Mouse (Mus musculus): ENCODE measurements around the gene Samd4. TPM values are rescaled to one million over a fixed set of nuclear protein-coding genes. Genes with fewer than 3 reads are reported as not detected.

The Samd4 gene
- polyA plus RNA-seq, 1 experiment, result 54.3 TPM

DNA sequence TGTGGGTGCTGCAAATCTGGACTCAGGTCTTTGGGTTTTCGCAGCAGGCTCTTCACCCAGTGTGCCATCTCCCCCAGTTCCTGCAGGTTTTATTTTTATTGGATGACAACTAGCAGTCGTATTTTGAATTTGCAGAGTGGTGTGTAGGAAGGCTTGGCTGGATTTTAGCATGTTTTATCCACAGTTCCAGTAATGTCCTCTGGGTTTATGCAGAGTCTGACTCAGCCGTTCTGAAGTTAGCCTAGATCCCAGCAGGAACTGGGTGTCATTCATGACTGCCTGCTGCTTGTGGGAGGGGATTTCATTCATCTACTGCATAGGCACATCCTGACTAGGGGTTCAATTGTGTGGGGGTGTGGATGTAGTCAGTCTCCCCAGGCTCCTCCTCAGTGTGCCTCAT, 16.0 kb downstream of the Samd4 start:
- no peak overlapping the region for H3K4me3 ChIP-seq (ENCODE audit: insufficient read depth, low read length)

DNA sequence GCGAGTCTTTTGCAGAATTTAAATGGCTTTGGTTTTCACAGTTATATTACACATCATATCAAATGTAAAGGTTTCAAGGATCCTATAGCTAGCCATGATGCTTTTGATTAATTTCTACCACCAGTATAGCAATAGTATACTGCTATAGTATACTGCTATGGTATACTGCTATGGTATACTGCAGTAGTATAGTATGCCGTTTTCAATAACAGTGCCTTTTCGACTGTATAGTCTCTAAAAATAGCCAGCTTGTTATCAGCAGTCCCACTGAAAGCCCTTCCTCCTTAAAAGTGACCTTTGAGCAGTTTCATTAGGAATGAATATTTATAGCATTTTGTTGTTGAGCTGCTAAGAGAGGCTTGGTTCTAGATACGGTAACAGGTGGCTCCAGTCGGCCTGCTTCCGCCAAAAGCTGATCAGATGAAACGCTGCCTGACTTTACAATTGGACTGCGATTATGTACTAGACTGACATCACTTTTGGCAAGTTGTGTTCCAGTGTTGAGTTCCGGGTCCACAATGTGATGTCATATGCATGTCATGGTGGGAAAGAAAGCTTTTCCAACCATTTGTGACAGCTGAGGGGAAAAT, 19.9 kb downstream of the Samd4 start:
- Histone ChIP-seq H3K27ac (ENCODE audit: insufficient read depth, low read length) (no peak overlapping the region), H3K4me3 (ENCODE audit: insufficient read depth, low read length) (no peak overlapping the region), H3K4me1 (ENCODE audit: control insufficient read depth, insufficient read depth, low read length) (peaks cover 15% of the 10 kb centered on the region)
- TF ChIP-seq POLR2A (IDR thresholded peaks at IDR 0.05; ENCODE audit: low read depth, low read length) (no peak), CTCF (IDR thresholded peaks at IDR 0.05; ENCODE audit: borderline replicate concordance, insufficient read depth, low read length) (no peak)

More for the DNA sequence above, 16.0 kb downstream of the Samd4 start:
- TF ChIP-seq POLR2A (IDR thresholded peaks at IDR 0.05; ENCODE audit: low read depth, low read length) (no peak), CTCF (IDR thresholded peaks at IDR 0.05; ENCODE audit: borderline replicate concordance, insufficient read depth, low read length) (no peak)
- Histone ChIP-seq H3K4me1 (ENCODE audit: control insufficient read depth, insufficient read depth, low read length) (peaks cover 27% of the 10 kb centered on the region), H3K27ac (ENCODE audit: insufficient read depth, low read length) (peak overlapping the region; percentile 37)

DNA sequence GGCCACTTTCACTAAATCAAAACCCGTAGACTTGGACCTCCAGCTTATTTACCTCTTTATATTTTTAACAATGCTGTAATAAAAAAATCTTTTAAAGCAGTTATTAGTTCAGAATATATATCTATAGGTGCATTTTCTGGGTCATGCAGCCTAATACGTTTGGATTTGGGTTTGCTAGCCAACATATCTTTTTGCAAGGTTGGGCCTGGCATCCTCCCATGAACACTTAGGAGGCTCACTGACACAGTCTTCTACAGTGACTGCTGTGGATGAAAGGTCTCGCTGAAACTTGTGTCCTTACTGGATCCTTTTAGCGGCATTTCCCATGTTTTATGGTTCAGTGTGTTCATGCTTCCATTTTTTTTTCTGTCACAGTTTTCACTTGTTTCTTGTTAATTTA, 21.6 kb downstream of the Samd4 start:
- H3K4me1 ChIP-seq (ENCODE audit: control insufficient read depth, insufficient read depth, low read length), result peaks cover 8% of the 10 kb centered on the region
- H3K4me3 ChIP-seq (ENCODE audit: insufficient read depth, low read length), result no peak overlapping the region
- no peak overlapping the region for H3K27ac ChIP-seq (ENCODE audit: insufficient read depth, low read length)
- TF ChIP-seq CTCF (IDR thresholded peaks at IDR 0.05; ENCODE audit: borderline replicate concordance, insufficient read depth, low read length) (no peak), POLR2A (IDR thresholded peaks at IDR 0.05; ENCODE audit: low read depth, low read length) (no peak)

DNA sequence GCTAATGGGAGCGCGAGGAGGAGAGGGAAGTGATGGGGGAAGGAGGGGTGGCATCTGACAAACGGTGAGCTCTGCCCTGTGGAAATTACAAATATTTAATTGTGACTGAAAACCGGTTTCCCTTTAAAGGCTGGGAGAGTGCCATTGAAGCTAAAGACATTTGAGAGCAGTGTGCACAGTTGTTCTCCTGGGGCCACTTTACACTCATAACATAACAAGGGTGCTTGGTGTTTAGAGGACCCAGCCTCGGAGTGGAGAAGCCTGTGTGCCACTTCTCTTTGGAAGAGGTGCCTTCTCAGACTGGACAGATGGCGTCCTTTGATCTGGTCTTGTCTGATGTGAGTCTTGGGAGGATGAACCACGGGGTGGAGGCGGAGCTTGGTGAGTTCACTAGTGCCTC, 26.2 kb downstream of the Samd4 start:
- H3K4me3 ChIP-seq (ENCODE audit: insufficient read depth, low read length), result no peak overlapping the region
- peaks cover 7% of the 10 kb centered on the region; the same call in 1 of the 2 replicates for H3K4me1 ChIP-seq (ENCODE audit: control insufficient read depth, insufficient read depth, low read length)
- peak overlapping the region; percentile 9; the same call in 1 of the 2 replicates for H3K27ac ChIP-seq (ENCODE audit: insufficient read depth, low read length)
- TF ChIP-seq CTCF (IDR thresholded peaks at IDR 0.05; ENCODE audit: borderline replicate concordance, insufficient read depth, low read length) (no peak), POLR2A (IDR thresholded peaks at IDR 0.05; ENCODE audit: low read depth, low read length) (no peak)

DNA sequence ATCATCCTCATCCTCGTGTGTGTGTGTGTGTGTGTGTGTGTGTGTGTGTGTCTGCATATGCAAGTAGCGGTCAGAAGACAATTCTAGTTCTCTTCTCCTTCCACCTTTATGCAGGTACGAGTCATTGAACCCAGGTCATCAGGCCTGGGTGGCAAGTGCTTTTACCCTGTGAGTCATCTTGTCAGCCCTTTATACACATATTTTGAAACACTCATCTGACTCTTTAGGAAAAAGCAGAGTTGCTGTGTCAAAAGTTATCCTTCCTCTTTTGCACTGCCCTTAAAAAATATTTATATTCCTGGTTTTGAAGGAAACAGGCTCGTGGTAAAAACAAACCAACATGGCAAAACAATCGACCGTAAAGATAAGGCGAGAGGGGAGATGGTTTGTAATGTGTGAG, 29.8 kb downstream of the Samd4 start:
- H3K27ac ChIP-seq (ENCODE audit: insufficient read depth, low read length), result no peak overlapping the region
- H3K4me1 ChIP-seq (ENCODE audit: control insufficient read depth, insufficient read depth, low read length), result peaks cover 9% of the 10 kb centered on the region; the same call in 1 of the 2 replicates
- no peak overlapping the region for H3K4me3 ChIP-seq (ENCODE audit: insufficient read depth, low read length)
- TF ChIP-seq POLR2A (IDR thresholded peaks at IDR 0.05; ENCODE audit: low read depth, low read length), result no peak
- no peak for TF ChIP-seq CTCF (IDR thresholded peaks at IDR 0.05; ENCODE audit: borderline replicate concordance, insufficient read depth, low read length)

DNA sequence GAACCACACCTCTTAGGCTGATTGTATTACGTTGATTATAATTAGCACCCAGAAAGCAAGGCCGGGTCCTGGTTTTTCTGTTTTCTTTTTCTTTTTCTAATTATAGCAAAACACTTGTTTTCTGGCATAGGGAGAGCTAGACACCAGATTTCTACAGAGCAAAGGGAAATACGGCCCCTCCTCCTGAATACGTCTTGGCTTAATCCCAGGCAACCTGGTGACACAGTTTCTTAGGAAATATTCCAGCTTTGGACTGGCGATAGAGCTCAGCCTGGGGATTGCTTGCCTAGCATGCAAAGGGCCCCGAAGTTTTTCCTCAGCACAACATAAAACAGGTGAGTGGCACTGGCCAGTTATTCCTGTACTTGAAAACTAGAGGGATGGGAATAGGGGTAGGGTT, 31.7 kb downstream of the Samd4 start:
- Histone ChIP-seq H3K4me1 (ENCODE audit: control insufficient read depth, insufficient read depth, low read length) (0 out of 2 replicates have a peak, but pooled peaks cover 5% of the 10 kb centered on the region), H3K4me3 (ENCODE audit: insufficient read depth, low read length) (no peak overlapping the region), H3K27ac (ENCODE audit: insufficient read depth, low read length) (no peak overlapping the region)
- no peak for TF ChIP-seq POLR2A (IDR thresholded peaks at IDR 0.05; ENCODE audit: low read depth, low read length)

DNA sequence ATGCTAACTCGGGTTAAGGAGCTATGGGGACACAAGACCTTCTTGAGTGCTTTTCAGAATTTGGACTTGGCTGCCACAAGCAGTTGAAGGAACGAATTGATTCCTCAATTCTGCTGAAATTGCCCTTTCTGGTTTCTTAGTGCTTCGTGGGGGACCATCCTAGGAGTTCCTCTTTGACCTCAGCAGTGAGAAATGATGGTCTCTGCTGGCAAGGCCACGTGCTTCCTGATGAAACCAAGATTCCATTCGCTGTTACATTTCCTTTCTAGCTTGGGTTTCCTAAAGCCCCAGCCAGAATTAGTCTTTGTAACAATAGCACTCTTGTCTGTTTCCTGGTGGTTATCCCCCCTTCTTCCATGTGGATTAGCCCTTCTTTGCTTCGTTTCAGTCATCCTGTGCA, 32.9 kb downstream of the Samd4 start:
- TF ChIP-seq CTCF (IDR thresholded peaks at IDR 0.05; ENCODE audit: borderline replicate concordance, insufficient read depth, low read length) (no peak), POLR2A (IDR thresholded peaks at IDR 0.05; ENCODE audit: low read depth, low read length) (no peak)
- Histone ChIP-seq H3K27ac (ENCODE audit: insufficient read depth, low read length) (no peak overlapping the region), H3K4me1 (ENCODE audit: control insufficient read depth, insufficient read depth, low read length) (peaks cover 11% of the 10 kb centered on the region; the same call in 1 of the 2 replicates), H3K4me3 (ENCODE audit: insufficient read depth, low read length) (no peak overlapping the region)

DNA sequence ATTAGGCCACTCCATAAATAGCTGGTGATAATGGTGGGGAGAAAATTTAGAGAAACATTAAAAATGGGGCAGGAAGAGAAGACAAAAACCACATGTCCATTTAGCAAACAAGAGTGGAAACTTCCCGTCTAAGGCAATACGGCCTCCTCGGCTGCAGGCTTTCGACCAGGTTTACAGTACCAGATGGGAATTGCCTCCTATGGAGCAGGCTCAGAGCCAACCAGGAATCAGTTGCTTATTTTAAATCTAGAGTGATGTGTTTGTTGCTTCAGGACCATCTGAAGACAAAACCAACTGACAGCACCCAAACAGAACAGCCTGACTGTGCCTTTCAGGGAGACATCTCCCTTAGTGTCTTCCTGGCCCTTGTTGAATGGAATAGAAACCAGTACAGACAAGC, 33.9 kb downstream of the Samd4 start:
- H3K27ac ChIP-seq (ENCODE audit: insufficient read depth, low read length), result no peak overlapping the region
- TF ChIP-seq CTCF (IDR thresholded peaks at IDR 0.05; ENCODE audit: borderline replicate concordance, insufficient read depth, low read length), result no peak
- TF ChIP-seq POLR2A (IDR thresholded peaks at IDR 0.05; ENCODE audit: low read depth, low read length), result no peak

DNA sequence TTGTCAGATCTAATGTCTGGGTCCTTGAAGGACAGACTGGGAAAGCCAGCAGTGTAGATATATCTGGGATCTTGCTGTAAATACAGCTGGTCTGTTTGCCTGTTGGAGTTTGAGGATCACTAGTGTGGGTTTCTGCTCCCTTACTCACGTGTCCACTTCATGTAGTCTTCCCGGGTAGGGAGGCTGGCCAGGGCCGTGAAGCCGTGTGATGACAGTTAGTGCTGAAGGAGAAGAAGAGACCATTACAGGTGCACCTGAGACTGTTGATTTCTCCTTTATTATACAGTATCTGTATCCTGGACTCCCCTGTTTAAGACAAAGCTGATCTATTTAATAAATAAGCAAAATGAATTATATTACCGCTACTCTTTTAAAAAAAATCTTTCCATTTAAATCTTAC, 34.5 kb downstream of the Samd4 start:
- TF ChIP-seq POLR2A (IDR thresholded peaks at IDR 0.05; ENCODE audit: low read depth, low read length), result no peak
- no peak for TF ChIP-seq CTCF (IDR thresholded peaks at IDR 0.05; ENCODE audit: borderline replicate concordance, insufficient read depth, low read length)
- Histone ChIP-seq H3K4me1 (ENCODE audit: control insufficient read depth, insufficient read depth, low read length) (peaks cover 24% of the 10 kb centered on the region), H3K4me3 (ENCODE audit: insufficient read depth, low read length) (no peak overlapping the region), H3K27ac (ENCODE audit: insufficient read depth, low read length) (no peak overlapping the region)

More for the DNA sequence above, 33.9 kb downstream of the Samd4 start:
- H3K4me1 ChIP-seq (ENCODE audit: control insufficient read depth, insufficient read depth, low read length), result peaks cover 19% of the 10 kb centered on the region
- H3K4me3 ChIP-seq (ENCODE audit: insufficient read depth, low read length), result no peak overlapping the region

DNA sequence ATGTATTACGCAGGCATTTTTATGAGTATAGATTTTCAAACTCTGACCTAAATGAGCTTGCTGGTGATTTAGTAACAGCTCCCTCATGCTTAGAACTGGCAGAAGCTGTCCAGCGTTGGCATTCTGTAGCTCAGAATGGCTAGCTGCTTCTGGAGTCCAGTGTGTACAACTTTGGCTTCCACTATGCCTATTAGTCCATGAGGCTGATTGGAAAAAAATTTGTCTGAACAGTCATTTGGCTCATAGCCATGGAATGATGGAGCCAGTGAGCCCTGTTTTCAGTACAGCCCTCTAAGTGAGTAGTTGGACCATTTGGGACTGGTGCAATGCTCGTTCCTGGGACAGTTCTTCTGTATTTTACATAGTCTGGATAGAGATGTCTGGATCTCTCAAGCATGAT, 34.9 kb downstream of the Samd4 start:
- no peak overlapping the region for H3K4me3 ChIP-seq (ENCODE audit: insufficient read depth, low read length)
- peaks cover 23% of the 10 kb centered on the region for H3K4me1 ChIP-seq (ENCODE audit: control insufficient read depth, insufficient read depth, low read length)
- TF ChIP-seq CTCF (IDR thresholded peaks at IDR 0.05; ENCODE audit: borderline replicate concordance, insufficient read depth, low read length), result no peak
- no peak for TF ChIP-seq POLR2A (IDR thresholded peaks at IDR 0.05; ENCODE audit: low read depth, low read length)
- H3K27ac ChIP-seq (ENCODE audit: insufficient read depth, low read length), result no peak overlapping the region
